Mouse (Mus musculus): ENCODE data around the gene Fkbp5.
A peak's percentile ranks its signal among the peaks of the same experiment; 100 is the strongest.

Fkbp5 gene

GRCm38 (mm10) chr17:28523355-28524008, 6.2 kb upstream of the Fkbp5 start:
- no peak for DNase-seq

- peak; percentile 94 to 98 for DNase-seq
Observed at GRCm38 (mm10) chr17:28522623-28523354, 5.5 kb upstream of the Fkbp5 start.

GRCm38 (mm10) chr17:28521920-28522319, 4.6 kb upstream of the Fkbp5 start:
- DNase-seq: no peak

DNA sequence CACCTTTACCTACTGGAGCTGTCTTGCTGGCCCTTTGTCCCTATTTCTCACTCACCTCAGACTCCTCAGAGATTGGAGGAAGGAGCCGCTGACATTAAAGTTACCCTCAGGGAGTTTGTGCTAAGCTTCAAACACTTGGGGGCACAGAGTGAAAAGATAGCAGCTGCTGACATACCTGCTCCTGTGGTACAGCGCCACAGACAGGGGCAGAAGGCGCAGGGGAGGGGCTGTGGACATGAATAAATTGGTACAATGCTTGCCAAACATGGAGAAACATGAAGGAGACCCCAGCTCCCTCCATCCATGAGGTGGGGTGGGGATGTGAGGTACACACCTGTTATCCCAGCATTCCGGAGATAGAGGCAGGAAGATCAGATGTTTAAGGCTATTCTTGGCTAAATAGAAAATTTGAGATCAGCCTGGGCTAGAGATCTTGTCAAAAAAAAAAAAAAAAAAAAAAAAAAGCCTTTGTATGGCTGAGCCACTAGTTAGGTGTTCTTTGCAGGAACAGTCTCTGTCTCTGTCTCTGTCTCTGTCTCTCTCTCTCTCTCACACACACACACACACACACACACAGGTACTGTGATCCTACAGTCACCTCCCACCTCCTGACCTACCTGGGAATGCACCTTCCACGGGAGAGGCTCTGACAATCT, 3.9 kb upstream of the Fkbp5 start:
- DNase-seq: no peak

DNA sequence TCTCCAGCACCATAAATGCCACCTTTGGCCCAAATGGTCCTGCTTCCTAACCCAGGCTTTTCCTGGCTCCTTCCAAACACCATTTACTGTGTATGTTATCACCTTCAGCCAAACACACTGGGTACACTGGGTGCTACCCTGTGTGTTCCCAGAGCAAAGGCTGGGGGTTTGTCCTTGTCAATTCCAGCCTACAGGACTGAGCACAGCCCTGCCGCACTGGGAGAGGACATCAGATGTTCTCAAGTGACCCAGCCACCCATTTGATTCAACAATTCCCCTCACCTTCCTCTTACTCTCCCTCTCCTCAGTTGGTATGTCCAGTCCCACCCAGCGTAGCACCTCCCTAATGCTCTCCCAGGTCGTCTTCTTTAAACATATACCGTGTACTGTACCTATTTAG, 3.2 kb upstream of the Fkbp5 start:
- no peak for DNase-seq

GRCm38 (mm10) chr17:28519827-28520226, 2.5 kb upstream of the Fkbp5 start:
- DNase-seq: peak in 1 of 2 experiments; percentile 9

DNA sequence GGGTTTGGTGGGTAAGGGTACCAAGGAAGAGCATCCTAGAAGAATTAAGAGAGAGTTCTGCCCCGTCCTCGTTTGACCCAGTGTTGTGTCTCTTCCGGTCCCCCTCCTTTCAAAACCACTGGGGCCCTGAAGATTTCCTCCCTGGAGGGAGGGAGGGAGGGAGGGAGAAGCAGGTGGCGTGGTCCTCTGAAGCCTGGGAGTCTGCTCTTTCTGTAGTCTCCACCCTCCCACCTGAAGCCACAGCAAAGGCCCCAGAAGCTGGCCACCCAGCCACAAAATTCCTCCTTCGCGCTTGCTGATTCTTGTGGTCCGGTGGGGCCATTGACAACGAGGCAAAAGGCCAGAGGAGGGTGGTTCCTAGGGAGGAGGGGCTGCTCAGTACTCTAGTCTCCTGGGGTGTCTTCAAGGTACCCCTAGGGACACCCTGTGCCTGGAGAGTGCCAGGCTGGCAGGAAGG, 1.3 kb upstream of the Fkbp5 start:
- peak; percentile 22 to 33 for DNase-seq

DNA sequence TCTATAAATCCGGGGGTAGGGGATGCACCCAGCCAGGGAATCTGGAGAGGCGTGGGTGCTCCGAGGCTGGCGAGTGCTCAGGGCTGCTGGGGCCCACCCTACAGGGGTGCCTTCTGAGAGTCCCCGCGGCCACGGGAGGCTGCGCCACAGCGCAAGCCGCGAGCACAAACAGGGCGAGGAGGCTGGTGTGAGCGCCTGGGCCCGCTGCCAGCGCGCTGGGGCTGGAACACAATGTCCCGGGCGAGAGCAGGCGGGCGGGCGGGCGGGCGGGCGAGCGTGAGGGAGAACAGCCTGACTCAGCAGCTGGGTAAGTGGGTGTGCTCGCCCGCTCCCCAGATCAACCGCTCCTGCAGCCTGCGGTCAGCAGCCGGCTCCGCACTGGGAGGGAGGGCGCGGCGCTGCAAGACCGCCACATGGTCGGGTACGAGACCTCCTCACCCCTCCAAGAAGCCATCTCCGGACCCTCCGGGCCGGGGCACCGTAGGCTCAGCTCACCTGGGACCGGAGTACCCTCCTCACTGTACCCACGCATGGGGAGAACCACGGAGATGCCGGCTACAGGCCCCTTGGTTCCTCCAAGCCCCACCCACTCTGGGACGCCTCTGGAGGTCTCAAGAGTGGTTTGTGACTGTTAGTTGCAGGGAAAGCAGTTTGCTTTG, 758 bp upstream of the Fkbp5 start:
- peak; percentile 81 to 92 for DNase-seq

- DNase-seq: no peak
Observed at GRCm38 (mm10) chr17:28516881-28517280, 446 bp downstream of the Fkbp5 start.

DNA sequence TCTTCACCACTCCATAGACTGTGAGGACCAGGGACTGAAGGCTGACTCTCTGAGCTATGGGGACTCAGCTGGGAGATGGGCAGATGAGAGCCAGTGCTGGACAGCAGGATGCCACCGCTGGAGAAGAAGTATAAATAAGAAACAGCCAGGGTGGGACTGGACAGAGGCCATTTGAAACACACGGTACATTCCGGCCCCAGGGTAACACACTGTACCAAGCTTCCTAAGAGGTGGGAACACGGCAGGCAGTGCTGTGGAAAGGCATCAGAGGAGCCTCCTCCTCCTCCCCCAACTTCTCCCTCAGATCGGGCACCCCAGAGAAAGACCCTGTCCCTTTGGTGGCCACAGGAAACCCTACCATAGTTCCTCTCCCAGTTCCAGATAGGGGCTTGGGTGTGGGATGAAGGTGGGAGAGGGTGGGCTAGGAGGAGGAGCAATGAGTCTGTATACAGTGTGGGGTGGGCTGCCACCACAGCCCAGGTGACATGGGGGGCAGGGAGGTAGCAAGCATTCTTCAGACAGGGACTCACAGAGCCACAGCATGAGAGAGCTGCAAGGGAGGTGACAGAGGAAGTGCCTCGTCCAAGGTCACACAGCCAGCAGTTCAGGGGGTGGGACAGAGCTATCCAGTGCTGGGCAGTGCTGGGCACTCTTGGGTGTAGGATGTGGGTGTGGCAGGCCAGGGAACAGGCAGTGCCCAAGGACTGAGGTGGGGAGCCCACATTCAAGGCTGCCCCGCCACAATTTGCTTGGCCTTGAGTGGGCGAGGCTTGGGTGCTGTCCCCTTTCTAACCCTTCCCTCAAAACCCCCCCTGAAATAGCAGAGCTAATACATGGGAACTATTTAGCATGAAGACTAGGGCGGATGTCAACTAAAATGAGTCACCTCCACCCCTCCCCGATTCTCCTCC, 1.6 kb downstream of the Fkbp5 start:
- no peak for DNase-seq

DNA sequence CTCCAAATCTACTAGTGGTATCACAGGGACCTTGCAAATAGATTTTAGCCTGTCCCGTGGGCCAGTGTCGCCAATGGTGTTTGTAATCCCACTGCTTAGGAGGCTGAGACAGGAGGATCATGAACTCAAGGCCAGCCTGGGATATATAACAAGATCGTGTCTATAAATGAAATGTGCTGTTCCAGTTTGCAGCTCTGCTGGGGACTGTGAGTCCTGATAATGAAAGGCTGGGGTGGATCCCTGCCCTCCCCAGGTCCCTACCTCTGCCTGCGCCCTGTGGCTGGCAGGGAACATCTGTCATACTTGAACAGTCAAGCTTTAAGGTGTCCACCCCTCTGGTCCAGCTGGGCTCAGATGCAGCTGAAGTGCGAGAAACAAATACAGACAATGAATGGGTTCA, 2.8 kb downstream of the Fkbp5 start:
- DNase-seq: no peak

GRCm38 (mm10) chr17:28513844-28514243, 3.5 kb downstream of the Fkbp5 start:
- DNase-seq: no peak

- DNase-seq: no peak
Observed at GRCm38 (mm10) chr17:28513337-28513736, 4.0 kb downstream of the Fkbp5 start.

GRCm38 (mm10) chr17:28512696-28513095, 4.6 kb downstream of the Fkbp5 start:
- no peak for DNase-seq

DNA sequence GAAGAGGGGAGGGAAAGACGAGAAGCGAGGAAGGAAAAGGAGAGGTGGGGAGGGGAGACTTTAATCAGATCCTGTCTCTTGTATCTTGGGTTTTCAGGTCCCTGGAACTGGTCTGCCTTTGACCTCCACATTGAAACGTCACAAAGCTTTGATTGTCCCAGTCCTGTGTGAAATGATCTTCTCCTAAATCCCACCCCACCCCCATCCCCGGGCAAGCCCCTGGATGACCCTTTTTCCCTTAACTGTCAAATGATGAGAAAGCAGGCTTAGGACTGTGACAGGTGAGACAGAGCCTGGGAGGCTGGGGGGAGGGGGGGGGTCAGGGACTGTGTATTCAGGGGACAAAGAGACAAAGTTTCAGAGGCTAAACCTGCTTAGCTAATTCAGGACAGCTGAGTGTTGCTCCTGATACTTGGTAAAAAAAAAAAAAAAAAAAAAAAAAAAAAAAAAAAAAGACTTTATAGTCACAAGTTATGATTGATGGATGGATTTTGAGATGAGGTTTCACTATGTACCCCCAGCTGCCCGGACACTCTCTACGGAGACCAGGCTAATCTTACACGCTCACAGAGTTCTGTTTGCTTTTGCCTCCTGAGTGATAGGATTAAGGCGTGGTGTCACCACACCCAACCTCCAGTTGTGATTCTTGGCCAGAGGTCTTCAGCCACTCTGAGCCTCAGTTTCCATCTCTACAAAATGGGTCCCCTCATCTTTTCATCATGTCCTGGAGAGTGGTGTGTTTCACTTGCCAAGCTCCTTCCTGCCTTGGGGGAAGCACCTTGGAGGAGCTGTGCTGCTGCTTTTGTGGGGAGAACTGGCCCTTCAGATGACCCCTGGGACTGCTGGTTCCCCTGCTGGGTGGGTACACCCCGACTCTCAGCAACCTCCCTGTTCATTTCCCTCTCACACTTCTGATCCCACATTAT, 5.4 kb downstream of the Fkbp5 start:
- DNase-seq: no peak

DNA sequence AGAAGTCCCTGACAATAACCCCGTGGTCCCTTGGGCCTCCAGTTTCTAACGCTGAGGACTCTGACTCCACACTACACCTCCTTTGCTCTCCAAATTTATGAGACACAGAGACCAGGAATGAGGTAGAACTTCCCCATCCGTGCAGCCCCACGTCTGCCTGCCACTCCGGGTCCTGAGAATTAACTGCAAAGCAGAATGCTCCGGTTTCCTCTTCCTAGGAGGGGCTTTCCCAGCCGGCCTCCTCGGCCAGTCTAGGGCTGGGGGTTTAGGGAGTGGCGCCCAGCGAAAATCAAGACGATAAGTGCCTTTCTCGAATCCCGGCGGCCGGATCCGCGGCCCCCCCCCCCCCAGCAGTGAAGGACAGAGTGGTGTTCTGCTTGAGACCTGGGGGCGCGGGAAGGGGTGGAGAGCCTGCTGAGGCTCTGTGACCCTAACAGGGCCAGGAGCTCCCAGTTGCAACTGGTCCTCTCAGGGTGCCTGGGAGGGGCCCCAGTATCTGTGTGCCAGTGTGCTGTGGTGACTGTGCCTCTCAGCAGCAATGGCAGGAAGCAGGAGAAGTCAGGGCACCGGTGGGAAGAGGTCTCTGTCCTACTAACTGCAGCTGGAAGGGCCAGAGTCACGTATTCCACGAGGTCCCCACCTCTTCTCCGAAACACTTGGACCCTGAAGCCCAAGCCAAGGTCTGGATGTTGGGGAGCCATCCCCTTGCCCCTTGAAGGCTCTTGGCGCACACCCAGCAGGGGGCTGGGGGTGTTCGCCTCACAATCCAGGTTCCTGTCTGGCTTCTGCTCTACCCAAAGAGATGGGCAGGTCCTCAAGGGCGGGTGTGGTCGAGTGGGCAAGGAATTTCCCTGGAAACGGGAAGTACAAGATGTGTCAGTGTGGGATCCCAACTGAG, 6.6 kb downstream of the Fkbp5 start:
- no peak for DNase-seq

DNA sequence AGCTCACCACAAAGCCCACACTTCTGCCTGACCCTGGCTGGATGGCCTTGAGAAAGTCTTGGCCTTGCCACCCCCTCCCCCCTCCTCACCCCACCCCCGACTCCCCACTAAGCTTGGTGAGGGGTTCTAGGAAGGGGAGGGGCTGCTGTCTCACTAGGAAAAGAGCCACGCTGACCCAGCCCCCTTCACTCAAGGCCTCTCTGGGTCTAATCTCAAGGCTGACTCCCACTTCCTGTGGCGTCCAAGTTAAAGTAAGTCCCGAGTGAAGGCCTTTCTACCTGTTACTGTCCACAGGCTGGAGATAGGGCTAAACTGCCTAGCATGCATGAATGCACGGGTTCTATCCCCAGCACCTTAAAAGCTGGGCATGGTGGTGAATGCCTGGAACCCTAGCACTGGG, 9.8 kb downstream of the Fkbp5 start:
- DNase-seq: no peak

DNA sequence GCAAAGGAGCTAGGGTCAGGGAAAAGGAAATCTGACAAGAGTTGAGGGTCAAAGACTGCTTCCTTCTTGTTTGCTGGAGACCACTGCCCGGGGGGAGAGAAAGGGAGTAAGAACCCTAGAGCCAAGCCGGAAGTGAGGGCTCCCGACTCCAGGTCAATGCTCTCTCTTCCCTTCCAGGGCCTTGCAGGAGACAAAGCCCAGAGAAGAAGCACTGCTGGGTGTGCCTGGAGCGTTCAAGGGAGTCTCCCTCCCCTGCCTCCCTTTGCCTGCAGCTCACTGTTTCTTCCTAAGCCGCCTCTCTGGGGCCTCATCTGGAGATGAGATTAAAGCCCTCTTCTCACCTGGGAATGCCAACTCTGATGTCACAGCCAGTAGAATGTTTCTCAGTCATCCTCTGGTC, 10.4 kb downstream of the Fkbp5 start:
- DNase-seq: no peak

GRCm38 (mm10) chr17:28505591-28505990, 11.7 kb downstream of the Fkbp5 start:
- no peak for DNase-seq

DNA sequence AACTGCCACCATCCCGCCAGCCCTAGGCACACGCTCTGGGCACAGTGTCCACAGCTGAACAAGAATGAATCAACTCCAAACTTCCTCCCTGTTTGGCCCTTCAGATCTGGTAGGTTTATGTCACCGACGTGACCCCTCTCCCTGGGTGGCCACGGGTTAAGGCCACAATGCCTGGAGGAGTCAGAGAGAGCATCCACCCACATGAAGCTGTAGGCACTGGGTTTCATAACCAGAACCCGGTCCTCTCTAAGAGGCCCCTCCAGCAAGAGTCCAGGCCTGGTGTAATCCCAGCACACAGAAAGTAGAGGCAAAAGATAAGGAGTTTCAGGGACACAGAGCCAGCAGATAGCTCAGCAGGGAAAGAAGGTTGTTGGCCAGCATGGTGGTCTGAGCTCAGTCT, 13.1 kb downstream of the Fkbp5 start:
- DNase-seq: no peak
